Mouse (Mus musculus) megakaryocyte, embryonic 14.5 days (primary cell): ENCODE measurements around the gene BC049730. TPM values are rescaled to one million over a fixed set of nuclear protein-coding genes. Genes with fewer than 3 reads are reported as not detected.
"Not testable (repeated sequence)": the region's sequence is repeated elsewhere in the genome, so short reads cannot be mapped to it uniquely, and the experiment has no call there.

Experiments used
- H3K27me3 ChIP-seq: replicated peaks from 2 replicates; pipeline ENCODE3; 2012; ENCODE audit warnings: inconsistent platforms
- H3K36me3 ChIP-seq: replicated peaks from 2 replicates; pipeline ENCODE3; 2012; ENCODE audit warnings: low read length, inconsistent platforms, mixed read lengths
- H3K4me1 ChIP-seq: 2 replicates; pipeline ENCODE4 v1.6.1; 2012; ENCODE audit warnings: inconsistent platforms
- H3K4me3 ChIP-seq: replicated peaks from 2 replicates; pipeline ENCODE3; 2012; ENCODE audit warnings: moderate library complexity, mild to moderate bottlenecking, inconsistent platforms
- H3K9me3 ChIP-seq: 2 replicates; pipeline ENCODE4 v1.6.1; 2012; ENCODE audit warnings: inconsistent platforms
- FLI1 ChIP-seq: IDR thresholded peaks from 2 replicates; pipeline ENCODE4 v1.6.1; 2012; ENCODE audit warnings: low read length, inconsistent platforms, mixed read lengths
- GATA1 ChIP-seq: IDR thresholded peaks from 3 replicates; pipeline ENCODE4 v1.6.1; 2012; ENCODE audit warnings: mixed read lengths, low read length, inconsistent platforms, borderline replicate concordance
- polyA plus RNA-seq: library from polyadenylated mRNA; stranded (reverse); fragments of >175 nt; gene quantifications from 2 replicates; pipeline ENCODE4 v1.2.3, GENCODE M21; 2012; ENCODE audit warnings: low replicate concordance; ENCODE audit not compliant: insufficient read depth

BC049730 gene
- polyA plus RNA-seq, 1 experiment = not detected

DNA sequence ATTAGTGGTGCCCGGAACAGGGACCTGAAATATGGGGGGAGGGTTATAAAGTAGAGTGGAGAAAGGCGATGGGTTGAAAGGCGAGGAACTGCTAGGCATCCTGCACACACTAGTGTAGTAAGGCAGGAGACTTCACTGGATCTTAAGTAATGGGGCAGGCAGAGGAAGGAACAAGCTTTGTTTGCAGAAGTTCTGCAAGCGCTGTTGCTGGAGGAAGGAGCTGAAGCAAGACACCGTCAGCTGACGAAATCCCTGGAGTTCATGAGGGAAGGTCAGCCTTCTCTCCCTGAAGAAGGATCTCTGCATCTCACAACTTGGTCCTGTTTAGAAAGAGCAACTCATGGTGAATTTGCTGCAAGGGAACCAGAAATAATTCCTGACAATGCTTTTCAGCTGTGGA is 6.0 kb downstream of the BC049730 start:
- Histone ChIP-seq H3K36me3 (no peaks in the 10 kb centered on the region), H3K27me3 (peaks cover 22% of the 10 kb centered on the region), H3K4me1 (no peaks in the 10 kb centered on the region; the same call in 1 of the 2 replicates), H3K4me3 (no peak overlapping the region), H3K9me3 (no peaks in the 10 kb centered on the region)
- TF ChIP-seq FLI1 = no peak
- TF ChIP-seq GATA1 = no peak

DNA sequence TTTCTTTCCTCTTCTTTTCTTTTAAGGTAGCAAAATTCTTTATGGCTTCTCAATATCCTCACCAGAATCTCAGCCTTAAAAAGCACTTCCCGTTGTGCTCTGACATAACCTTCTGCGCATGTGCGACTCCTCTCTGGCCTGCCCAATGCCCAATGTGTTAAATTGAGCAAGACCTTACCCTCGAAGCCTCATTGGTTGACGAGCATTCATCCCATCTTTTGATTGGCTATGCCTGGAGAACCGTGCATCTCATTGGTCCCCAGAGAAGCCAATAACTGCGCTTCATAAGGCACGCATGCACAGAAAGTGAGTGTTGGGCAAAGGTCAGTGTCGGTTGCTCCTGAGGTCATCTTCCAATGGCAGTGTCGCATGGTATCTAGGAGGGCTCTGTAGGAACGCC is 17.8 kb downstream of the BC049730 start, which contains the start of gene Gm4763:
Gm4763 (minus strand) TSS at position 101 of the 400 bp plus-strand sequence.
- H3K9me3 ChIP-seq, H3K4me3 ChIP-seq, H3K27me3 ChIP-seq, H3K4me1 ChIP-seq, H3K36me3 ChIP-seq: not testable (repeated sequence)

- no peaks in the 10 kb centered on the region for H3K36me3 ChIP-seq
- H3K9me3 ChIP-seq = peaks cover 7% of the 10 kb centered on the region
- peak overlapping the region; percentile 38 for H3K4me3 ChIP-seq
- TF ChIP-seq FLI1 = no peak
- TF ChIP-seq GATA1 = no peak
- peaks cover 38% of the 10 kb centered on the region for H3K27me3 ChIP-seq
- H3K4me1 ChIP-seq = peaks cover 7% of the 10 kb centered on the region; the same call in 1 of the 2 replicates
Measured at GRCm38 (mm10) chr7:24735970-24736670, 27.1 kb downstream of the BC049730 start.

- Histone ChIP-seq H3K36me3 (no peaks in the 10 kb centered on the region), H3K4me3 (no peak overlapping the region), H3K9me3 (no peaks in the 10 kb centered on the region), H3K27me3 (peaks cover 37% of the 10 kb centered on the region), H3K4me1 (no peaks in the 10 kb centered on the region; the same call in 1 of the 2 replicates)
- no peak for TF ChIP-seq FLI1
- TF ChIP-seq GATA1 = no peak
Measured at GRCm38 (mm10) chr7:24750695-24751094, 41.7 kb downstream of the BC049730 start.

GRCm38 (mm10) chr7:24751610-24752009 is 42.6 kb downstream of the BC049730 start:
- Histone ChIP-seq H3K4me3 (no peak overlapping the region), H3K9me3 (no peaks in the 10 kb centered on the region), H3K27me3 (peaks cover 32% of the 10 kb centered on the region), H3K4me1 (no peaks in the 10 kb centered on the region; the same call in 1 of the 2 replicates), H3K36me3 (no peaks in the 10 kb centered on the region)
- TF ChIP-seq FLI1 (no peak), GATA1 (no peak)

DNA sequence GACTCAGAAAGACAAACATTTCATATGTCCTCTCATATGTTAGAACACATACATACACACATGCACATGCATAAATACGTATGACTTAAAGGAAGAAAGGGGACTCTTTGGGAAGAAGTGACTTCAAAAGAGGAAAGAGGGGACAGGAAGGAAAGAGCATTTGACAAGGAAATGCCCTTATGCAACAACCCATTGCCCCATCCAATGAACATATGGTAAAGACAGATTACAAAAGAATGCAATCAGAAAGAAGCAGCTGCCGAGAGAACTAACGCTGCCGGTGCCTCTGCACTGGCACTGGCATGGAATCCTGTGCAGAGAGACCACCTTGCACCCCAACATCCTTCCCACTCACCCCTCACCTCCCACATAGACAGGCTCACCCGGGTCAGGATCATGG is 44.4 kb downstream of the BC049730 start:
- H3K27me3 ChIP-seq = peaks cover 37% of the 10 kb centered on the region
- no peaks in the 10 kb centered on the region; the same call in 1 of the 2 replicates for H3K4me1 ChIP-seq
- no peak for TF ChIP-seq GATA1
- no peak for TF ChIP-seq FLI1
- no peak overlapping the region for H3K4me3 ChIP-seq
- H3K9me3 ChIP-seq = no peaks in the 10 kb centered on the region
- no peaks in the 10 kb centered on the region for H3K36me3 ChIP-seq

GRCm38 (mm10) chr7:24758520-24758919 is 49.5 kb downstream of the BC049730 start:
- TF ChIP-seq GATA1 = no peak
- TF ChIP-seq FLI1 = no peak
- Histone ChIP-seq H3K4me3 (no peak overlapping the region), H3K27me3 (peaks cover 25% of the 10 kb centered on the region), H3K4me1 (no peaks in the 10 kb centered on the region), H3K9me3 (no peaks in the 10 kb centered on the region), H3K36me3 (no peaks in the 10 kb centered on the region)

DNA sequence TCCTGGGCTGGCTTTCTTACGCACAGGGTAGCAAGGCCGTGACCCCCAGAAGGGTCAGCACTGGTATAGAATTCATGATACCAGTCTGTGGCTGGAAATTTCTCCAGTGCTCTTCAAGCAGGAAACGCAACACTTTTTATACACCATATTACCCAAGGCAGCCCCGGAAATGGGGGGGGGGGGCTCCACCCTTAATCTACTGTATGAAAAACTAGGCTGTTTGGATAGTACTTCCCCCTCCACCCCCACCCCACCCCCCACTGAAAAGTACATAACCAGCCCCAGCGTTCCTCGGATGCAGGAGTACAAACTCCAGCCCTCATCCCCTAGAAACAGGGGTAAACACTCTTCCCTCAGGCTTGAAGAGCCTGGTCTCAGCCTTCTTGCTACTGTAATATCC is 51.2 kb downstream of the BC049730 start, which contains the start of gene Cd177:
Cd177 (minus strand) TSS at position 101 of the 400 bp plus-strand sequence.
- H3K9me3 ChIP-seq = no peaks in the 10 kb centered on the region

GRCm38 (mm10) chr7:24761161-24761560 is 52.1 kb downstream of the BC049730 start:
- Histone ChIP-seq H3K4me1 (no peaks in the 10 kb centered on the region), H3K4me3 (no peak overlapping the region), H3K36me3 (no peaks in the 10 kb centered on the region), H3K9me3 (no peaks in the 10 kb centered on the region), H3K27me3 (peaks cover 26% of the 10 kb centered on the region)
- TF ChIP-seq FLI1 (no peak), GATA1 (no peak)

More for the DNA sequence above, 51.2 kb downstream of the BC049730 start, which contains the start of gene Cd177:
- no peaks in the 10 kb centered on the region for H3K4me1 ChIP-seq
- peaks cover 23% of the 10 kb centered on the region for H3K27me3 ChIP-seq
- H3K36me3 ChIP-seq = no peaks in the 10 kb centered on the region
- TF ChIP-seq FLI1 (no peak), GATA1 (no peak)
- no peak within 1 kb of the TSS for H3K4me3 ChIP-seq

- Histone ChIP-seq H3K4me3 (no peak overlapping the region), H3K9me3 (no peaks in the 10 kb centered on the region), H3K4me1 (no peaks in the 10 kb centered on the region), H3K36me3 (no peaks in the 10 kb centered on the region), H3K27me3 (peaks cover 24% of the 10 kb centered on the region)
- no peak for TF ChIP-seq GATA1
- no peak for TF ChIP-seq FLI1
Measured at GRCm38 (mm10) chr7:24762574-24762973, 53.5 kb downstream of the BC049730 start.

Other genes with a start within 250 kb of the BC049730 start
- 14.6 and 56.5 TPM in 2 replicates for gene Plaur, start 246.8 kb upstream of the BC049730 start, polyA plus RNA-seq
- not detected in 2 replicates for gene Cadm4, start 227.2 kb upstream of the BC049730 start, polyA plus RNA-seq
- 33.9 and 51.4 TPM in 2 replicates for gene Zfp428, start 202.2 kb upstream of the BC049730 start, polyA plus RNA-seq
- gene AC161166.1, start 196.8 kb upstream of the BC049730 start, polyA plus RNA-seq = not detected in 2 replicates
- gene Irgq, start 178.6 kb upstream of the BC049730 start, polyA plus RNA-seq = 2.9 and 3.1 TPM in 2 replicates
- gene Pinlyp, start 163.1 kb upstream of the BC049730 start, polyA plus RNA-seq = not detected in 2 replicates
- 101 and 159 TPM in 2 replicates for gene Xrcc1, start 163.0 kb upstream of the BC049730 start, polyA plus RNA-seq
- gene Ethe1, start 121.7 kb upstream of the BC049730 start, polyA plus RNA-seq = 14.5 and 17.5 TPM in 2 replicates
- gene Zfp575, start 121.6 kb upstream of the BC049730 start, polyA plus RNA-seq = 0.30 TPM in 1 of 2 replicates, not detected in the other
- gene Phldb3, start 98.5 kb upstream of the BC049730 start, polyA plus RNA-seq = 2.0 and 8.9 TPM in 2 replicates
- gene Lypd3, start 72.7 kb upstream of the BC049730 start, polyA plus RNA-seq = not detected in 2 replicates
- gene Tex101, start 32.6 kb upstream of the BC049730 start, polyA plus RNA-seq = not detected in 2 replicates
- gene Gm4763, start 17.7 kb downstream of the BC049730 start, polyA plus RNA-seq = not detected in 2 replicates
- 0.27 TPM in 1 of 2 replicates, not detected in the other for gene Cd177, start 51.1 kb downstream of the BC049730 start, polyA plus RNA-seq
- gene Ceacam10, start 68.0 kb downstream of the BC049730 start, polyA plus RNA-seq = 0.35 TPM in 1 of 2 replicates, not detected in the other
- gene Gm9844, start 153.0 kb downstream of the BC049730 start, polyA plus RNA-seq = 23.1 and 70.1 TPM in 2 replicates
- not detected in 2 replicates for gene Lypd4, start 160.7 kb downstream of the BC049730 start, polyA plus RNA-seq
- not detected in 2 replicates for gene Dmrtc2, start 160.8 kb downstream of the BC049730 start, polyA plus RNA-seq
- gene Rps19, start 175.1 kb downstream of the BC049730 start, polyA plus RNA-seq = 171 and 2,463 TPM in 2 replicates
- gene Cd79a, start 188.1 kb downstream of the BC049730 start, polyA plus RNA-seq = 0.50 TPM in 1 of 2 replicates, not detected in the other
- gene Arhgef1, start 193.7 kb downstream of the BC049730 start, polyA plus RNA-seq = 136 and 219 TPM in 2 replicates
- 0.37 TPM in 1 of 2 replicates, not detected in the other for gene Gm4881, start 235.3 kb downstream of the BC049730 start, polyA plus RNA-seq